Mouse (Mus musculus): ENCODE results near the gene Dhrs7. TPM values are rescaled to one million over a fixed set of nuclear protein-coding genes. Genes with fewer than 3 reads are reported as not detected.

Gene Dhrs7
- polyA plus RNA-seq, 1 experiment from 2014 or later, result 7.9 TPM

DNA sequence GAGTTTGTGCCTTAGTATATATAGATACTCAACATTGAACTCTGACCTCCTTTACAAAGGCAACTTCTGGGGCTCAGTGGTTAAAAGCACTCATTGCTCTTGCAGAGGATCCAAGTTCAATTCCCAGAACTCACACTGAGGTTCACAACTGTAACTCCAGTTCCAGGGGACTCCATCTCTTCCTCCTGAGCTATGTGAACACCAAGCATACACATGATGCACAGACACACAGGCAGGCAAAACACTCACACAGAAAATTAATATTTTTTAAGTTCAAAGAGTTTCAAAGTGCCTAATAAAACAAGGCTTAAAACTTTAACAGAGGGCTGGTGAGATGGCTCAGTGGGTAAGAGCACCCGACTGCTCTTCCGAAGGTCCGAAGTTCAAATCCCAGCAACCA, 18.9 kb upstream of the Dhrs7 start:
- no peak overlapping the region for H3K4me3 ChIP-seq (replicated peaks; ENCODE audit: low read length)
- H3K27me3 ChIP-seq (replicated peaks; ENCODE audit: control insufficient read depth, insufficient read depth, low read length), result no peaks in the 10 kb centered on the region
- no peaks in the 10 kb centered on the region for H3K36me3 ChIP-seq (ENCODE audit: control insufficient read depth, insufficient read depth)
- no peak overlapping the region for H3K4me2 ChIP-seq (ENCODE audit: low read length)
- H3K27ac ChIP-seq (ENCODE audit: low read length), result no peak overlapping the region
- no peak overlapping the region for H3K9ac ChIP-seq (replicated peaks; ENCODE audit: low read depth, low read length)
- no peaks in the 10 kb centered on the region for H3K9me3 ChIP-seq (ENCODE audit: control insufficient read depth, low read length)
- WGBS, result 98% methylated on average over 3 of the region's 3 CpGs
- H3K4me1 ChIP-seq (replicated peaks; ENCODE audit: control insufficient read depth, insufficient read depth, low read length), result no peaks in the 10 kb centered on the region
- no peak for ATAC-seq

DNA sequence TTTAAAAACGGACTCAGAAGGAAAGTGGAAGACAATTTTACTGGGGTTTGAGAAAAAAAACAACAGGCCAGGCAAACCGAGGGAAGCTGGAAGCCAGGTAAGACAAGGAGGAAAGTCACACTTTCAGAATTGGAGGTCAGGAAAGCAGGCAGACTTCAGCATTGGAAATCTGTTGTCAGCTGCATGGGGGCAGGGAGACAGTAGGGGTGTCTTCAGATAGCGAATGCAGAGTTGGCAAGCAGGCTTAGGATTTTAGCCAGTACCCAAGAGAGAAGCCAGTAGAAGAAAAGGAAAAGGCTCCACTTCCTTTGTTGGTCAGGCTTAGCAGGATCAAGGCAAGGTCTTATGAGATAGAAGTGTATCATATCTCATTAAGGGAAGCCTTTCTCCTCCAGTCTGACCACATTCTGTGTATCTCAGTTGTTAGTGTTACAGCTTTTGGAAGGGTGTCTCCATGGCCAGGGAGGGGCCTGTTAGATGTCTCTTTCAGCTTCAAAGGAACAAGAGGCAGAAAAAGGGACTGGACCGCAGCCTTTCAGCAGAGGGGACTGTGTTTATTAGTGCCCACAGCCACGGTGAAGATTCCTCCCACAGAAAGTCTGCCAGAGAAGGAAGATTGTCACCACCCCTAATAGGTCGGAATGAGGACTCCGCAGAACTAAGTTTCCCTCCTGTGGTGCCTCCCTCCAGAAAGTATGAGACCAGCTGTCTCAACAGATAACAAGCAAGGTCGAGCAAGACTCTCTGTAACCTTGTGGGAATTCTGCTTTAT, 18.0 kb upstream of the Dhrs7 start:
- ATAC-seq, result no peak
- no peak overlapping the region for H3K9ac ChIP-seq (replicated peaks; ENCODE audit: low read depth, low read length)
- no peaks in the 10 kb centered on the region for H3K27me3 ChIP-seq (replicated peaks; ENCODE audit: control insufficient read depth, insufficient read depth, low read length)
- H3K4me3 ChIP-seq (replicated peaks; ENCODE audit: low read length), result no peak overlapping the region
- no peaks in the 10 kb centered on the region for H3K36me3 ChIP-seq (ENCODE audit: control insufficient read depth, insufficient read depth)
- H3K4me2 ChIP-seq (ENCODE audit: low read length), result no peak overlapping the region
- H3K27ac ChIP-seq (ENCODE audit: low read length), result no peak overlapping the region
- no peaks in the 10 kb centered on the region for H3K4me1 ChIP-seq (replicated peaks; ENCODE audit: control insufficient read depth, insufficient read depth, low read length)
- WGBS, result 61% methylated on average over 8 of the region's 8 CpGs
- no peaks in the 10 kb centered on the region for H3K9me3 ChIP-seq (ENCODE audit: control insufficient read depth, low read length)

DNA sequence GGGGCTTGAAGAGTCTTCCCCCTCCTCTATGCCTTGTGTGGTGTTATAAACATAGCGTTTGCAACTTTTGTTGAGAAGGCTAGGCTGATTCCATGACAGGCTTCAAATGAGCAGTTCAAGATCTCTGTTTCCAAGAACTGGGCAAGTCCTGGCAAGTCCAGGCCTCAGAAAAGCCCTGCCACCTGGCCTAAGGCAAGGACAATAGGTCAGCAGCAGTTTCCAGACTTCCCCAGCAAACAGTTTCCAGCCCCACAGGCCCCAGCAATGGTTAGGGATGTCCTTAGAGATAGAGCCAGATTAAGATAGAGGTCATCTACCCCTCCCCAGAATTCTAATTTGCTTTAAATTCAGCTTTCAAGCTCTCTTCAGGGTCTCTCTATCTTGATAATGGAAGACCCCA, 17.2 kb upstream of the Dhrs7 start:
- Histone ChIP-seq H3K4me1 (replicated peaks; ENCODE audit: control insufficient read depth, insufficient read depth, low read length) (no peaks in the 10 kb centered on the region), H3K9me3 (ENCODE audit: control insufficient read depth, low read length) (no peaks in the 10 kb centered on the region), H3K27me3 (replicated peaks; ENCODE audit: control insufficient read depth, insufficient read depth, low read length) (no peaks in the 10 kb centered on the region), H3K4me3 (replicated peaks; ENCODE audit: low read length) (no peak overlapping the region), H3K27ac (ENCODE audit: low read length) (no peak overlapping the region), H3K4me2 (ENCODE audit: low read length) (no peak overlapping the region), H3K36me3 (ENCODE audit: control insufficient read depth, insufficient read depth) (no peaks in the 10 kb centered on the region), H3K9ac (replicated peaks; ENCODE audit: low read depth, low read length) (no peak overlapping the region)
- 96% methylated on average over 1 of the region's 1 CpGs for WGBS
- ATAC-seq, result no peak

DNA sequence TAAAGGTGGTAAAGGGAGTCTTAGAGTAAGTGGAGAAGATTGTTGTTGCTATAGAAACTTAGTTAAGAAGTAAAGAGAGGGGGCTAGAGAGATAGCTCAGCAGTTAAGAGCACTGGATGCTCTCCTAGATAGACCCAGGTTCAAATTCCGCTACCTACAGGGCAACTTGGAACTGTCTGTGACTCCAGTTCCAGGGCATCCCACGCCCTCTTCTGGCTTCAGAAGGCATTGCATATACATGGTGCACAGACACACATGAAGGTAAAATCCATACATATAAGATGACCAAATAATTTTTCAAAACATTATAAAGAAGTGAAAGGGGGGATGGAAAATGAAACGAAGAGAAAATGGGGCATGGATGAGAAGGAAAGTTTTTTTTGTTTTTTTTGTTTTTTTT, 14.9 kb upstream of the Dhrs7 start:
- no peak for ATAC-seq
- no peaks in the 10 kb centered on the region for H3K4me1 ChIP-seq (replicated peaks; ENCODE audit: control insufficient read depth, insufficient read depth, low read length)
- no peak overlapping the region for H3K27ac ChIP-seq (ENCODE audit: low read length)
- H3K9me3 ChIP-seq (ENCODE audit: control insufficient read depth, low read length), result no peaks in the 10 kb centered on the region
- no peak overlapping the region for H3K9ac ChIP-seq (replicated peaks; ENCODE audit: low read depth, low read length)
- H3K4me3 ChIP-seq (replicated peaks; ENCODE audit: low read length), result no peak overlapping the region
- no peaks in the 10 kb centered on the region for H3K36me3 ChIP-seq (ENCODE audit: control insufficient read depth, insufficient read depth)
- no peak overlapping the region for H3K4me2 ChIP-seq (ENCODE audit: low read length)
- WGBS, result 81% methylated on average over 3 of the region's 3 CpGs
- no peaks in the 10 kb centered on the region for H3K27me3 ChIP-seq (replicated peaks; ENCODE audit: control insufficient read depth, insufficient read depth, low read length)

DNA sequence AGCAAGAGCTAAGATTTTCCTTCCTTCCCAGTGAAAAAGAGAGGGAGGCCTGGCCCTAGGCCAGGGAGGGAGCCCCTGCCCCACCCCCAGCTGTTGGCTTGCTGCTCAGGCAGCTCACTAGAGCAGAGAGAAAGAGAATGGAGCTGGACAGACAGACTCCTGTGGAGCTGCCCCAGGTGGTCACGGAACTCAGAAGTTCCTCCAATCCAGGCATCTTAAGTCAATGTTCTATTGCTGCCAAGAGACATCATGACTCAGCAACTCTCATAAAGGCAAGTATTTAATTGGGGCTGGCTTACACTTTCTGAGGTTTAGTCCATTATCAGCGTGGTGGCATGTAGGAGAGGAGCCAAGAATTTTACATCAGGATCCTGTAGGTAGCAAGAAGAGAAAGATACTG, 10.1 kb upstream of the Dhrs7 start:
- no peak overlapping the region for H3K4me3 ChIP-seq (replicated peaks; ENCODE audit: low read length)
- WGBS, result 31% methylated on average over 2 of the region's 2 CpGs
- no peak overlapping the region for H3K27ac ChIP-seq (ENCODE audit: low read length)
- no peaks in the 10 kb centered on the region for H3K9me3 ChIP-seq (ENCODE audit: control insufficient read depth, low read length)
- no peak for ATAC-seq
- no peaks in the 10 kb centered on the region for H3K4me1 ChIP-seq (replicated peaks; ENCODE audit: control insufficient read depth, insufficient read depth, low read length)
- no peaks in the 10 kb centered on the region for H3K27me3 ChIP-seq (replicated peaks; ENCODE audit: control insufficient read depth, insufficient read depth, low read length)
- no peak overlapping the region for H3K4me2 ChIP-seq (ENCODE audit: low read length)
- H3K36me3 ChIP-seq (ENCODE audit: control insufficient read depth, insufficient read depth), result no peaks in the 10 kb centered on the region
- H3K9ac ChIP-seq (replicated peaks; ENCODE audit: low read depth, low read length), result no peak overlapping the region

DNA sequence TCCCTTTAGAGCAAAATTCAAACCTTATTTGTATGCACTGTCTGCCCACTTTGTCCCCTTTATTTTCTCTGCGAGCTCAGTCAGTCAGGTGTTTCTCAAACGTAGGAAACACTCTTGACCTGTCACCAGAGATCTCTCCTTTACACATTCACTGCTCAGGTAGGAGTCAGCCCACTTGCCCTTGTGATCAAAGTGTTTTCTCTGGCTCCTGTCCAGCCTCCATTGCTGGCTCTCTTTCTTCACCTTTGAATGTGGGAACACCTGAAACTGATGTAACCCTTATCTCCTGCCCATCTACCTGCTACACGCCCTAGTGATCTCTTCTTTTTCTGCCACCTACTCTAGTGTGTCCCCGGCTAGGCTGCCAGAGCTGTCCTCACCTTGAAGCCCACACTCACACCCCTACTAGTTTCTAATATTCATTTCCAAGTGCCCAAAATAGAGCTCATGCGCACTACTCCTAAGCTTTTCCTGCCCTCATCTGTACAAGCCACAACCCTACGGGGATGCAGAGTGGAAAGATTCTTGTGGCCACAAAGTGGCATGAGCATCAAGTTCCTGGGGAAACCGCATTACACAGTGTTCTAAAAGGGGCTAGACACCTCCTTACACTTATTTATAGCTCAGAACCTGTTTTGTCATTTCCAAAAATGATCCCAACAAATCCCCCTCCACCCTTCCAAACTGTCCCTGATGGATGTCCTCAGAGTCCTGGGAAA, 9.5 kb upstream of the Dhrs7 start:
- Histone ChIP-seq H3K4me1 (replicated peaks; ENCODE audit: control insufficient read depth, insufficient read depth, low read length) (no peaks in the 10 kb centered on the region), H3K36me3 (ENCODE audit: control insufficient read depth, insufficient read depth) (no peaks in the 10 kb centered on the region), H3K9me3 (ENCODE audit: control insufficient read depth, low read length) (no peaks in the 10 kb centered on the region), H3K4me2 (ENCODE audit: low read length) (no peak overlapping the region), H3K4me3 (replicated peaks; ENCODE audit: low read length) (no peak overlapping the region), H3K27me3 (replicated peaks; ENCODE audit: control insufficient read depth, insufficient read depth, low read length) (no peaks in the 10 kb centered on the region), H3K27ac (ENCODE audit: low read length) (no peak overlapping the region), H3K9ac (replicated peaks; ENCODE audit: low read depth, low read length) (no peak overlapping the region)
- WGBS, result 80% methylated on average over 7 of the region's 7 CpGs
- ATAC-seq, result no peak

DNA sequence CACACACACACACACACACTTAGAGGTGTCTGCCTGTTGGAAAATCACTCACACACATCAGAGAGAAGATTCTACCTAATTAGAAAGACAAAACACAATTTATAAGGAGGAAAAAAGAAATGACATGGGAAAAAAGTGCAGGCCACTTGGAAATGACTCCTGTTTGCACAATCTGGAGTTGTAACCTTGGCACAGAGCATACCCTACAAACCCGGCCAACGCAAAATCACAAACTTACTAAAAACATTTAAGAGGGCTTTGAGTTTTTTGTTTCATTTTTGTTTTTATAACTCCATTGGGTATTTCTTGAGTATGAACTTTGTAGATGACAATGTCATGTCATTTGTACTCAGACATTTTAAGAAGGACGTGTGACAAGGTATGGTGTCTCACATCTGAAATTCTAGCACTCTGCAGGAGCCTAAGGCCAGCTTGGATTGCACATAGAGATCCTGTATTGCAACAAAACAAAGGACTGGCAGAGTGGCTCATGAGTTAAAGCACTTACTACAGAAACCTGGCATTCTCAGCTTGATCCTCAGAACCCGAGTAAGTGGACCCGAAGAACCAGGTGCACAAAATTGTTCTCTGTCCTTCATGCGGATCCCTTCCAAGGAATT, 6.9 kb upstream of the Dhrs7 start:
- H3K4me1 ChIP-seq (replicated peaks; ENCODE audit: control insufficient read depth, insufficient read depth, low read length), result no peaks in the 10 kb centered on the region
- no peak overlapping the region for H3K27ac ChIP-seq (ENCODE audit: low read length)
- no peak overlapping the region for H3K9ac ChIP-seq (replicated peaks; ENCODE audit: low read depth, low read length)
- H3K4me3 ChIP-seq (replicated peaks; ENCODE audit: low read length), result no peak overlapping the region
- H3K27me3 ChIP-seq (replicated peaks; ENCODE audit: control insufficient read depth, insufficient read depth, low read length), result no peaks in the 10 kb centered on the region
- H3K4me2 ChIP-seq (ENCODE audit: low read length), result no peak overlapping the region
- no peaks in the 10 kb centered on the region for H3K9me3 ChIP-seq (ENCODE audit: control insufficient read depth, low read length)
- WGBS, result 87% methylated on average over 6 of the region's 6 CpGs
- no peaks in the 10 kb centered on the region for H3K36me3 ChIP-seq (ENCODE audit: control insufficient read depth, insufficient read depth)
- no peak for ATAC-seq

DNA sequence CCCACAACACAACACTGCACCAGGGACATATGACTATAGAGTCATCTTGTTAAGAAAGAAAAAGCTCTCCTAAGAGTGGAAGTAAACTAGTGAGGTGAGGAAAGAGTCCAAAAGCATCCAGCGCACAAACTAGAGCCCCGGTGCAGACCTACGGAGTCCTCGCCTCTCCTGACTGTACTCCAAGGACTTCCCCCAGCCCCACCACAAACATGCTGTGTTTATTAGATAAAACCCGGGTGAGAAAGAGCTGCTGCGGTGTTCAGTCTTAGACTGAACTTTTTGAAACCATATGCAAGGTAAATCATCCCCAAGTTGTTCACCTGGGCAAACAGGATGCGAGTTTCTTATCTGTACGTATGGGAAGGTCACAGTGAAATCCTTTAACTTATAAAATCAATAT, 6.2 kb upstream of the Dhrs7 start:
- H3K4me3 ChIP-seq (replicated peaks; ENCODE audit: low read length), result no peak overlapping the region
- WGBS, result 92% methylated on average over 8 of the region's 8 CpGs

DNA sequence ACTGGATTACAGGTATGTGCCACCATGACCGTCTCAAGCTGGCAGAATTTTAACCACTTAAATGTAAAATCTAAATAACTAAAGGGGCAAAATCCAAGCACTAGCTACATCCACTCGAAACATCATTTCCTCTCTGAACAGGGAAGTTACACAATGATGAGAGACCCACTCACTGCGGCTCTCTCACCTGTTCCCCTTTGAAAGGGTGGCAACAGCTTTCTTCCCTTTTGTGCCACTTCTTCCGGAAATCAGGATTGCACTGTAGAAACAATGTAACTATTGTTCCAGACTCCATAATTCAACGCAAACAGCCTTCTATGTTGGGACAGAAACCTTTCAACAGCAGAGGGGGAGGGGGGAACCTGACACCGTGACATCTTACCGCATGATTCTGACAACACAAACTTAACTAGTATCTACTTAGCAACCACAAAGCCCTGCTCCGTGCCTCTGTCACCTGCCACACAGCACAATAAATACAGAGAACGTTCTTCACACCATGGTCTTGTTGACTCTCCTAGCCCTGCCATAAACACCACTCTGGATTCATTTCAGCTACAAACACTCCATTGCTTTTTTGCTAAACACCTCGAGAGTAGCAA, 3.3 kb upstream of the Dhrs7 start:
- H3K27ac ChIP-seq (ENCODE audit: low read length), result no peak overlapping the region

More for the DNA sequence above, 6.2 kb upstream of the Dhrs7 start:
- Histone ChIP-seq H3K9me3 (ENCODE audit: control insufficient read depth, low read length) (no peaks in the 10 kb centered on the region), H3K27ac (ENCODE audit: low read length) (no peak overlapping the region), H3K4me1 (replicated peaks; ENCODE audit: control insufficient read depth, insufficient read depth, low read length) (no peaks in the 10 kb centered on the region), H3K4me2 (ENCODE audit: low read length) (no peak overlapping the region), H3K36me3 (ENCODE audit: control insufficient read depth, insufficient read depth) (no peaks in the 10 kb centered on the region), H3K27me3 (replicated peaks; ENCODE audit: control insufficient read depth, insufficient read depth, low read length) (no peaks in the 10 kb centered on the region), H3K9ac (replicated peaks; ENCODE audit: low read depth, low read length) (no peak overlapping the region)
- ATAC-seq, result no peak

More for the DNA sequence above, 3.3 kb upstream of the Dhrs7 start:
- no peak overlapping the region for H3K4me2 ChIP-seq (ENCODE audit: low read length)
- peaks cover 13% of the 10 kb centered on the region for H3K4me1 ChIP-seq (replicated peaks; ENCODE audit: control insufficient read depth, insufficient read depth, low read length)
- H3K36me3 ChIP-seq (ENCODE audit: control insufficient read depth, insufficient read depth), result no peaks in the 10 kb centered on the region
- ATAC-seq, result no peak
- no peak overlapping the region for H3K9ac ChIP-seq (replicated peaks; ENCODE audit: low read depth, low read length)
- 55% methylated on average over 10 of the region's 10 CpGs for WGBS
- no peak overlapping the region for H3K4me3 ChIP-seq (replicated peaks; ENCODE audit: low read length)
- H3K9me3 ChIP-seq (ENCODE audit: control insufficient read depth, low read length), result no peaks in the 10 kb centered on the region
- no peaks in the 10 kb centered on the region for H3K27me3 ChIP-seq (replicated peaks; ENCODE audit: control insufficient read depth, insufficient read depth, low read length)
